Mouse (Mus musculus): ENCODE measurements around the gene Adam30.

The Adam30 gene

GRCm38 (mm10) chr3:98187777-98188176 is 27.3 kb downstream of the Adam30 start:
- no peak for DNase-seq

GRCm38 (mm10) chr3:98197711-98198532 is 37.5 kb downstream of the Adam30 start:
- DNase-seq = peak in 1 of 2 experiments; percentile 14

- DNase-seq = no peak
Observed at GRCm38 (mm10) chr3:98199747-98200146, 39.3 kb downstream of the Adam30 start.

GRCm38 (mm10) chr3:98203282-98203681 is 42.9 kb downstream of the Adam30 start:
- DNase-seq = no peak

GRCm38 (mm10) chr3:98206977-98207376 is 46.5 kb downstream of the Adam30 start:
- DNase-seq = no peak

GRCm38 (mm10) chr3:98209161-98209560 is 48.7 kb downstream of the Adam30 start:
- DNase-seq = no peak

- DNase-seq = no peak
Observed at GRCm38 (mm10) chr3:98210860-98211259, 50.4 kb downstream of the Adam30 start.

- no peak for DNase-seq
Observed at GRCm38 (mm10) chr3:98211301-98212081, 51.1 kb downstream of the Adam30 start.
